Mouse (Mus musculus): ENCODE data around the gene Nrn1.

- no peak for TF ChIP-seq CTCF (IDR thresholded peaks at IDR 0.05)
- no peak for TF ChIP-seq EP300 (IDR thresholded peaks at IDR 0.05)
Observed at GRCm38 (mm10) chr13:36734731-36735571, at the start of gene Nrn1.

Measured in lung, postnatal 0 days (tissue).